ENCODE assay signal across 10 mouse cellular contexts in the genomic region with DNA sequence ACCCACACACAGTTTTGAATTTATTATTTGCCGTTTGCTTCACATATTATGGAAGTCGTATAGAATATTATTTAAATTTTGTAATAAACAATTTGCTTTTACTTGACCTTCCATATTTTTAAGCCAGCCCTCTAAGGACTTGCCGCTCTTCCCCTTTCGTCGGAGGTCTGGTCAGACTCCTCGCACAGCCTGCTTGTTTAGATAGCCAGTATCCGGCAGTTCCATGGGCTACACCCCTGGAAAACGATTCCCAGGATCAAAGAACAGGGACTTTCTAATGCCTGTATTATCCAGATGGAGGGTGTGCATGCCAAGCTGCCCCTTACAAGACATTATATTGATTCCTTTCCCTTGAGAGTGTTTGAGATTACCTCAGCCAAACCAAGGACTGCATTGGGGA.
A peak's percentile ranks its signal among the peaks of the same experiment; 100 is the strongest.
DNase-seq lines count a peak whose midpoint lies in the region; ATAC-seq lines count a peak whose summit lies in the region.
"Had no signal": no experiment of that assay in that cellular context is flagged by ENCODE, and none has a peak within 500 bp of the region (broad histone marks: within the 10 kb centered on the region; RNA-seq: fewer than 3 reads in every experiment).

No protein-coding gene starts in this region.

- 0 out of 2 replicates have a peak overlapping the region, but pooled peaks have one; percentile 3 for H3K4me3 ChIP-seq in heart, embryonic 10.5 days
- H3K4me3 ChIP-seq in lung, embryonic 15.5 days: no peak overlapping the region
- H3K4me3 ChIP-seq in limb, embryonic 10.5 days: no peak overlapping the region
- H3K4me3 ChIP-seq in stomach, embryonic 14.5 days (ENCODE audit: low read depth, low read length): no peak overlapping the region
- H3K4me3 ChIP-seq: liver, embryonic 13.5 days had no signal

- WGBS in heart, embryonic 10.5 days: 37% methylated on average over 8 of the region's 8 CpGs
- WGBS in lung, embryonic 15.5 days: 16% methylated on average over 8 of the region's 8 CpGs
- WGBS in limb, embryonic 10.5 days: 65% methylated on average over 8 of the region's 8 CpGs
- WGBS in stomach, embryonic 14.5 days: 35% methylated on average over 8 of the region's 8 CpGs

- H3K4me1 ChIP-seq in heart, embryonic 10.5 days: peaks cover 30% of the 10 kb centered on the region
- peaks cover 29% of the 10 kb centered on the region for H3K4me1 ChIP-seq in lung, embryonic 15.5 days
- H3K4me1 ChIP-seq in limb, embryonic 10.5 days: peaks cover 33% of the 10 kb centered on the region
- H3K4me1 ChIP-seq in stomach, embryonic 14.5 days (ENCODE audit: control insufficient read depth, insufficient read depth, low read length): peaks cover 12% of the 10 kb centered on the region

- ATAC-seq in lung, embryonic 15.5 days (ENCODE audit: borderline replicate concordance, extremely low read depth, low FRiP score, low TSS enrichment): peak; percentile 24; the same call in 1 of the 2 replicates
- ATAC-seq in stomach, embryonic 14.5 days (ENCODE audit: insufficient number of reproducible peaks, insufficient read depth, low FRiP score, low read depth): no peak

- DNase-seq in heart, embryonic 10.5 days (ENCODE audit: low spot score): no peak
- DNase-seq in heart, adult 8-10 months (ENCODE audit: low spot score): no peak
- DNase-seq in lung, postnatal 4 days: no peak
- no peak for DNase-seq in limb, embryonic 10.5 days (ENCODE audit: low spot score)
- DNase-seq in left cerebral cortex, adult 18-20 months (ENCODE audit: low spot score in 2 of 2): no peak
- DNase-seq in MN1 (ENCODE audit: low spot score): no peak
- DNase-seq: liver, embryonic 13.5 days; spleen, adult 18-20 months had no signal

- H3K4me2 ChIP-seq in lung, embryonic 15.5 days: peak overlapping the region; percentile 23
- H3K4me2 ChIP-seq in stomach, embryonic 14.5 days (replicated peaks; ENCODE audit: low read depth, low read length): 0 out of 2 replicates have a peak overlapping the region, but pooled peaks have one; percentile 4

- no peak overlapping the region for H3K9ac ChIP-seq in lung, embryonic 15.5 days
- no peak overlapping the region for H3K9ac ChIP-seq in stomach, embryonic 14.5 days (replicated peaks; ENCODE audit: low read depth, low read length)
- H3K9ac ChIP-seq: liver, embryonic 13.5 days had no signal

- no peaks in the 10 kb centered on the region for H3K36me3 ChIP-seq in heart, embryonic 10.5 days
- no peaks in the 10 kb centered on the region for H3K36me3 ChIP-seq in lung, embryonic 15.5 days
- H3K36me3 ChIP-seq in limb, embryonic 10.5 days: peaks cover 2% of the 10 kb centered on the region; the same call in 1 of the 2 replicates
- H3K36me3 ChIP-seq in stomach, embryonic 14.5 days (ENCODE audit: control insufficient read depth, insufficient read depth, low read length): no peaks in the 10 kb centered on the region
- H3K36me3 ChIP-seq: liver, embryonic 13.5 days had no signal

- H3K27ac ChIP-seq in heart, embryonic 10.5 days: peak overlapping the region; percentile 85
- H3K27ac ChIP-seq in lung, embryonic 15.5 days: peak overlapping the region; percentile 90
- H3K27ac ChIP-seq in limb, embryonic 10.5 days: peak overlapping the region; percentile 9; the same call in 1 of the 2 replicates
- H3K27ac ChIP-seq in stomach, embryonic 14.5 days (ENCODE audit: low read length): peak overlapping the region; percentile 23; the same call in 1 of the 2 replicates
- H3K27ac ChIP-seq: liver, embryonic 13.5 days had no signal

- no peaks in the 10 kb centered on the region for H3K9me3 ChIP-seq in heart, embryonic 10.5 days
- no peaks in the 10 kb centered on the region for H3K9me3 ChIP-seq in lung, embryonic 15.5 days
- no peaks in the 10 kb centered on the region for H3K9me3 ChIP-seq in limb, embryonic 10.5 days (replicated peaks)
- H3K9me3 ChIP-seq in stomach, embryonic 14.5 days (ENCODE audit: control insufficient read depth, low read depth, low read length): no peaks in the 10 kb centered on the region
- H3K9me3 ChIP-seq: liver, embryonic 13.5 days had no signal

- H3K27me3 ChIP-seq in heart, embryonic 10.5 days (ENCODE audit: insufficient read depth, poor library complexity, severe bottlenecking): no peaks in the 10 kb centered on the region
- H3K27me3 ChIP-seq in lung, embryonic 15.5 days: no peaks in the 10 kb centered on the region
- H3K27me3 ChIP-seq in limb, embryonic 10.5 days (ENCODE audit: low read depth, poor library complexity, severe bottlenecking): no peaks in the 10 kb centered on the region
- no peaks in the 10 kb centered on the region for H3K27me3 ChIP-seq in stomach, embryonic 14.5 days (ENCODE audit: control insufficient read depth, insufficient read depth, low read length)
- H3K27me3 ChIP-seq: liver, embryonic 13.5 days had no signal

Comparison
In these comparisons a context has a peak if more than half of its experiments do, and no peak if none do; other contexts are left out.
1. H3K27ac ChIP-seq: peak in every context shown above with its lines; median percentile 90 in lung, embryonic 15.5 days; 85 in heart, embryonic 10.5 days; 23 in stomach, embryonic 14.5 days; 9 in limb, embryonic 10.5 days.